Comparison of ENCODE assay signal across 18 mouse cellular contexts in genomic region chr13:58480928-58481598, GRCm38 (mm10).
DNase-seq lines count a peak whose midpoint lies in the region; ATAC-seq lines count a peak whose summit lies in the region.
"Had no signal": no experiment of that assay in that cellular context is flagged by ENCODE, and none has a peak within 500 bp of the region (broad histone marks: within the 10 kb centered on the region; RNA-seq: fewer than 3 reads in every experiment).

No protein-coding gene starts in this region.

- peak; percentile 15 for DNase-seq in lung, postnatal 36 days
- no peak for DNase-seq in lung, postnatal 14 days
- peak; percentile 73 for DNase-seq in MEL-GATA-1-ER (ENCODE audit: extremely low read depth, low read depth)
- no peak for DNase-seq in liver, embryonic 13.5 days
- DNase-seq in left cerebral cortex, postnatal 14 days (ENCODE audit: low spot score in 2 of 2), result no peak
- DNase-seq in lung, postnatal 25 days (ENCODE audit: low spot score), result no peak
- DNase-seq in left cerebral cortex, postnatal 4 days, result no peak
- DNase-seq: adrenal gland, adult 2 months; cerebellum, adult 18-20 months; lung, postnatal 10 days; thymus, adult 18-20 months had no signal

- H3K27me3 ChIP-seq in liver, embryonic 13.5 days, result peaks cover 37% of the 10 kb centered on the region
- H3K27me3 ChIP-seq: embryonic facial prominence, embryonic 13.5 days; heart, embryonic 13.5 days; limb, embryonic 15.5 days; midbrain, embryonic 15.5 days; neural tube, embryonic 12.5 days had no signal

- H3K4me1 ChIP-seq in liver, embryonic 13.5 days (replicated peaks), result peaks cover 60% of the 10 kb centered on the region
- H3K4me1 ChIP-seq: embryonic facial prominence, embryonic 13.5 days; limb, embryonic 15.5 days; neural tube, embryonic 12.5 days had no signal

- H3K27ac ChIP-seq in liver, embryonic 13.5 days, result no peak overlapping the region
- H3K27ac ChIP-seq: embryonic facial prominence, embryonic 13.5 days; forebrain, embryonic 10.5 days; heart, embryonic 13.5 days; left cerebral cortex, adult 2 months; limb, embryonic 15.5 days; midbrain, embryonic 15.5 days; neural tube, embryonic 12.5 days had no signal

- H3K4me3 ChIP-seq in liver, embryonic 13.5 days (replicated peaks), result no peak overlapping the region
- H3K4me3 ChIP-seq: embryonic facial prominence, embryonic 13.5 days; forebrain, embryonic 10.5 days; heart, embryonic 13.5 days; left cerebral cortex, adult 2 months; limb, embryonic 15.5 days; midbrain, embryonic 15.5 days; neural tube, embryonic 12.5 days had no signal

- no peaks in the 10 kb centered on the region for H3K9me3 ChIP-seq in liver, embryonic 13.5 days (replicated peaks)
- H3K9me3 ChIP-seq: embryonic facial prominence, embryonic 13.5 days; forebrain, embryonic 10.5 days; heart, embryonic 13.5 days; limb, embryonic 15.5 days; midbrain, embryonic 15.5 days; neural tube, embryonic 12.5 days had no signal

- no peaks in the 10 kb centered on the region for H3K36me3 ChIP-seq in liver, embryonic 13.5 days
- H3K36me3 ChIP-seq: embryonic facial prominence, embryonic 13.5 days; forebrain, embryonic 10.5 days; heart, embryonic 13.5 days; limb, embryonic 15.5 days; midbrain, embryonic 15.5 days; neural tube, embryonic 12.5 days had no signal

- 12% methylated on average over 10 of the region's 10 CpGs for WGBS in liver, embryonic 13.5 days (ENCODE audit: insufficient replicate concordance)

- intact Hi-C loops in left cerebral cortex, postnatal 14 days (cut with DNase I), result no loop called here
- intact Hi-C loops in left cerebral cortex, postnatal 4 days (cut with DNase I), result no loop called here

- no peak for ATAC-seq in liver, embryonic 13.5 days (ENCODE audit: low read depth)
- ATAC-seq: midbrain, embryonic 15.5 days had no signal

- peak overlapping the region; percentile 19; the same call in 1 of the 2 replicates for H3K9ac ChIP-seq in liver, embryonic 13.5 days
- H3K9ac ChIP-seq: embryonic facial prominence, embryonic 13.5 days; heart, embryonic 13.5 days; limb, embryonic 15.5 days; midbrain, embryonic 15.5 days; neural tube, embryonic 12.5 days had no signal

- peak overlapping the region; percentile 29; the same call in 1 of the 2 replicates for H3K4me2 ChIP-seq in liver, embryonic 13.5 days
- H3K4me2 ChIP-seq: embryonic facial prominence, embryonic 13.5 days; heart, embryonic 13.5 days; limb, embryonic 15.5 days; midbrain, embryonic 15.5 days; neural tube, embryonic 12.5 days had no signal

Comparison
In these comparisons a context has a peak if more than half of its experiments do, and no peak if none do; other contexts are left out.
1. DNase-seq: peak in lung, postnatal 36 days (single experiment) and MEL-GATA-1-ER (single experiment); none in lung, postnatal 14 days (single experiment), liver, embryonic 13.5 days (single experiment), left cerebral cortex, postnatal 14 days (0 of 2), lung, postnatal 25 days (single experiment) and left cerebral cortex, postnatal 4 days (single experiment).